Comparison of ENCODE assay signal across 8 mouse cellular contexts in the genomic region with DNA sequence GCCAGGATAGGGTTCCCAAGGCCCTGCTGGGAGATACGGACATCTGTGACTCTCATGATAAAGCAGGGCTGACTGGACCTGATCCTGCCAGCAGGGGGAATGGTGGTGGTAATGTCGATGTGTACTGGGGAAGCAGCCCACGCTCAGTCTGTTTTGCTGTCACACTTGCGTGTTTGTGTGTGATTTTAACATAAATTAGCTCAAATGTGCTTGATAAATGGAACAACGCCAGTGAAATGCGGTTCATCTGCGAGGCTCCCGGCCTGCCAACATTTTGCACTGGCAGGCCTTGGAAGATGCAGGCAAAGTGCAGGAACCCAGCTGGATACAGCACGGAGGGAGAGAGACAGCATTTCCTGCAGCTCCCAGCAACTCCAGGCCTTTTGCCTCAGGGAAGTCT.
DNase-seq lines count a peak whose midpoint lies in the region; ATAC-seq and TF ChIP-seq lines count a peak whose summit lies in the region.
"Had no signal": no experiment of that assay in that cellular context is flagged by ENCODE, and none has a peak within 500 bp of the region (broad histone marks: within the 10 kb centered on the region; RNA-seq: fewer than 3 reads in every experiment).

No protein-coding gene starts in this region.

- TF ChIP-seq POLR2A in lung, adult 2 months (IDR thresholded peaks at IDR 0.05; ENCODE audit: borderline replicate concordance, extremely low read depth, low read depth, low read length), result no peak

- DNase-seq in ES-CJ7 (ENCODE audit: low read depth, low spot score), result peak; percentile 36
- DNase-seq in embryo, embryonic 9.5 days (ENCODE audit: extremely low spot score), result peak; percentile 27
- no peak for DNase-seq in urinary bladder, adult 18-20 months (ENCODE audit: low spot score in 2 of 2)
- DNase-seq in lung, adult 2 months, result no peak

- H3K27ac ChIP-seq in hindbrain, embryonic 16.5 days (ENCODE audit: low read depth, low read length), result no peak overlapping the region; the same call in 1 of the 2 replicates
- no peak overlapping the region for H3K27ac ChIP-seq in midbrain, embryonic 15.5 days
- H3K27ac ChIP-seq: lung, embryonic 15.5 days had no signal

- WGBS in hindbrain, embryonic 16.5 days, result 19% methylated on average over 9 of the region's 9 CpGs
- WGBS in midbrain, embryonic 15.5 days, result 38% methylated on average over 9 of the region's 9 CpGs
- 46% methylated on average over 9 of the region's 9 CpGs for WGBS in lung, adult 2 months

- H3K27me3 ChIP-seq in E14TG2a.4 (ENCODE audit: insufficient read depth, low read length), result peaks cover 2% of the 10 kb centered on the region; the same call in 1 of the 2 replicates
- H3K27me3 ChIP-seq in hindbrain, embryonic 16.5 days (replicated peaks; ENCODE audit: control insufficient read depth, insufficient read depth, low read length), result no peaks in the 10 kb centered on the region
- no peaks in the 10 kb centered on the region for H3K27me3 ChIP-seq in midbrain, embryonic 15.5 days (replicated peaks)
- H3K27me3 ChIP-seq: lung, embryonic 15.5 days had no signal

- peak overlapping the region; percentile 14; the same call in 1 of the 2 replicates for H3K4me2 ChIP-seq in hindbrain, embryonic 16.5 days (ENCODE audit: low read length)
- H3K4me2 ChIP-seq in midbrain, embryonic 15.5 days, result no peak overlapping the region; the same call in 1 of the 2 replicates
- H3K4me2 ChIP-seq: lung, embryonic 15.5 days had no signal

- H3K4me1 ChIP-seq in E14TG2a.4 (replicated peaks; ENCODE audit: low read depth, low read length), result no peaks in the 10 kb centered on the region
- H3K4me1 ChIP-seq in hindbrain, embryonic 16.5 days (ENCODE audit: control insufficient read depth, insufficient read depth, low read depth, low read length), result peaks cover 9% of the 10 kb centered on the region
- peaks cover 8% of the 10 kb centered on the region for H3K4me1 ChIP-seq in midbrain, embryonic 15.5 days
- H3K4me1 ChIP-seq in lung, adult 2 months (ENCODE audit: control insufficient read depth, insufficient read depth, low read length), result no peaks in the 10 kb centered on the region
- H3K4me1 ChIP-seq: lung, embryonic 15.5 days had no signal

- no peaks in the 10 kb centered on the region for H3K36me3 ChIP-seq in E14TG2a.4 (ENCODE audit: insufficient read depth, low read length)
- no peaks in the 10 kb centered on the region for H3K36me3 ChIP-seq in hindbrain, embryonic 16.5 days (ENCODE audit: control insufficient read depth, insufficient read depth, low read length)
- H3K36me3 ChIP-seq in midbrain, embryonic 15.5 days (replicated peaks), result no peaks in the 10 kb centered on the region
- H3K36me3 ChIP-seq: lung, embryonic 15.5 days had no signal

- H3K9ac ChIP-seq in hindbrain, embryonic 16.5 days (ENCODE audit: low read depth, low read length), result no peak overlapping the region
- H3K9ac ChIP-seq in midbrain, embryonic 15.5 days, result no peak overlapping the region
- H3K9ac ChIP-seq: lung, embryonic 15.5 days had no signal

- ATAC-seq in hindbrain, embryonic 16.5 days, result peak; percentile 83
- peak; percentile 60; the same call in 1 of the 2 replicates for ATAC-seq in midbrain, embryonic 15.5 days (replicated peaks)

- H3K9me3 ChIP-seq in E14TG2a.4 (ENCODE audit: low read length), result no peaks in the 10 kb centered on the region
- H3K9me3 ChIP-seq in hindbrain, embryonic 16.5 days (ENCODE audit: control insufficient read depth, low read length), result no peaks in the 10 kb centered on the region; the same call in 1 of the 2 replicates
- no peaks in the 10 kb centered on the region for H3K9me3 ChIP-seq in midbrain, embryonic 15.5 days
- H3K9me3 ChIP-seq: lung, embryonic 15.5 days had no signal

- H3K4me3 ChIP-seq in E14TG2a.4 (replicated peaks; ENCODE audit: low read length), result no peak overlapping the region
- H3K4me3 ChIP-seq in hindbrain, embryonic 16.5 days (ENCODE audit: low read length), result no peak overlapping the region
- H3K4me3 ChIP-seq in midbrain, embryonic 15.5 days, result no peak overlapping the region
- no peak overlapping the region for H3K4me3 ChIP-seq in lung, adult 2 months (replicated peaks; ENCODE audit: extremely low read depth, low read depth, low read length)
- H3K4me3 ChIP-seq: lung, embryonic 15.5 days had no signal

- 0 out of 2 replicates have a peak, but pooled peaks have one; percentile 12 for TF ChIP-seq CTCF in E14TG2a.4 (conservative IDR thresholded peaks at IDR 0.05; ENCODE audit: low read length)
- no peak for TF ChIP-seq CTCF in lung, adult 2 months (IDR thresholded peaks at IDR 0.05; ENCODE audit: insufficient read depth, low read length)

Comparison
In these comparisons a context has a peak if more than half of its experiments do, and no peak if none do; other contexts are left out.
1. DNase-seq: peak in ES-CJ7 (single experiment) and embryo, embryonic 9.5 days (single experiment); none in urinary bladder, adult 18-20 months (0 of 2) and lung, adult 2 months (single experiment).